Mouse (Mus musculus): ENCODE results near the gene Ifnab. TPM values are rescaled to one million over a fixed set of nuclear protein-coding genes. Genes with fewer than 3 reads are reported as not detected.

Gene Ifnab
- polyA plus RNA-seq, 1 experiment: not detected

- no peak within 1 kb of the TSS for H3K4me3 ChIP-seq (ENCODE audit: insufficient read depth, low read length)
- no peak within 1 kb of the TSS for H3K27ac ChIP-seq (ENCODE audit: insufficient read depth, low read depth, low read length)
- H3K4me1 ChIP-seq (ENCODE audit: control insufficient read depth, insufficient read depth, low read length): no peaks in the 10 kb centered on the region
- TF ChIP-seq POLR2A (IDR thresholded peaks at IDR 0.05; ENCODE audit: borderline replicate concordance, low read depth, low read length) (no peak), CTCF (IDR thresholded peaks at IDR 0.05; ENCODE audit: low read depth, low read length) (no peak)
These were observed 7.3 kb downstream of the Ifnab start, which contains the start of gene Ifna2 for GRCm38 (mm10) chr4:88683812-88684211. Gene Ifna2 (minus strand): TSS chr4:88683912.

- Histone ChIP-seq H3K4me3 (ENCODE audit: insufficient read depth, low read length) (no peak overlapping the region), H3K27ac (ENCODE audit: insufficient read depth, low read depth, low read length) (no peak overlapping the region), H3K4me1 (ENCODE audit: control insufficient read depth, insufficient read depth, low read length) (no peaks in the 10 kb centered on the region)
- TF ChIP-seq POLR2A (IDR thresholded peaks at IDR 0.05; ENCODE audit: borderline replicate concordance, low read depth, low read length) (no peak), CTCF (IDR thresholded peaks at IDR 0.05; ENCODE audit: low read depth, low read length) (no peak)
These were observed 9.8 kb downstream of the Ifnab start for GRCm38 (mm10) chr4:88681353-88681752.

GRCm38 (mm10) chr4:88680362-88680761 lies 10.8 kb downstream of the Ifnab start:
- TF ChIP-seq CTCF (IDR thresholded peaks at IDR 0.05; ENCODE audit: low read depth, low read length): no peak
- H3K4me3 ChIP-seq (ENCODE audit: insufficient read depth, low read length): no peak overlapping the region
- H3K27ac ChIP-seq (ENCODE audit: insufficient read depth, low read depth, low read length): no peak overlapping the region
- H3K4me1 ChIP-seq (ENCODE audit: control insufficient read depth, insufficient read depth, low read length): no peaks in the 10 kb centered on the region

- Histone ChIP-seq H3K4me1 (ENCODE audit: control insufficient read depth, insufficient read depth, low read length) (no peaks in the 10 kb centered on the region), H3K27ac (ENCODE audit: insufficient read depth, low read depth, low read length) (no peak within 1 kb of the TSS), H3K4me3 (ENCODE audit: insufficient read depth, low read length) (no peak within 1 kb of the TSS)
- TF ChIP-seq POLR2A (IDR thresholded peaks at IDR 0.05; ENCODE audit: borderline replicate concordance, low read depth, low read length) (no peak), CTCF (IDR thresholded peaks at IDR 0.05; ENCODE audit: low read depth, low read length) (no peak)
These were observed 14.3 kb downstream of the Ifnab start, which contains the start of gene Ifna16 for GRCm38 (mm10) chr4:88676824-88677223. Gene Ifna16 (minus strand): TSS chr4:88676924.

- no peak overlapping the region for H3K27ac ChIP-seq (ENCODE audit: insufficient read depth, low read depth, low read length)
- H3K4me1 ChIP-seq (ENCODE audit: control insufficient read depth, insufficient read depth, low read length): no peaks in the 10 kb centered on the region
- no peak for TF ChIP-seq CTCF (IDR thresholded peaks at IDR 0.05; ENCODE audit: low read depth, low read length)
- TF ChIP-seq POLR2A (IDR thresholded peaks at IDR 0.05; ENCODE audit: borderline replicate concordance, low read depth, low read length): no peak
These were observed 35.7 kb downstream of the Ifnab start for GRCm38 (mm10) chr4:88655461-88655860.

GRCm38 (mm10) chr4:88653644-88654043 lies 37.5 kb downstream of the Ifnab start:
- H3K4me3 ChIP-seq (ENCODE audit: insufficient read depth, low read length): no peak overlapping the region
- H3K4me1 ChIP-seq (ENCODE audit: control insufficient read depth, insufficient read depth, low read length): no peaks in the 10 kb centered on the region
- TF ChIP-seq POLR2A (IDR thresholded peaks at IDR 0.05; ENCODE audit: borderline replicate concordance, low read depth, low read length) (no peak), CTCF (IDR thresholded peaks at IDR 0.05; ENCODE audit: low read depth, low read length) (no peak)
- H3K27ac ChIP-seq (ENCODE audit: insufficient read depth, low read depth, low read length): no peak overlapping the region

More at GRCm38 (mm10) chr4:88655461-88655860, 35.7 kb downstream of the Ifnab start:
- H3K4me3 ChIP-seq (ENCODE audit: insufficient read depth, low read length): no peak overlapping the region

GRCm38 (mm10) chr4:88644359-88644758 lies 46.8 kb downstream of the Ifnab start, which contains the start of gene Ifna13:
Gene Ifna13 (minus strand): TSS chr4:88644459.
- H3K4me3 ChIP-seq (ENCODE audit: insufficient read depth, low read length): no peak within 1 kb of the TSS
- H3K27ac ChIP-seq (ENCODE audit: insufficient read depth, low read depth, low read length): no peak within 1 kb of the TSS
- TF ChIP-seq POLR2A (IDR thresholded peaks at IDR 0.05; ENCODE audit: borderline replicate concordance, low read depth, low read length) (no peak), CTCF (IDR thresholded peaks at IDR 0.05; ENCODE audit: low read depth, low read length) (no peak)
- no peaks in the 10 kb centered on the region for H3K4me1 ChIP-seq (ENCODE audit: control insufficient read depth, insufficient read depth, low read length)

- no peaks in the 10 kb centered on the region for H3K4me1 ChIP-seq (ENCODE audit: control insufficient read depth, insufficient read depth, low read length)
- TF ChIP-seq CTCF (IDR thresholded peaks at IDR 0.05; ENCODE audit: low read depth, low read length) (no peak), POLR2A (IDR thresholded peaks at IDR 0.05; ENCODE audit: borderline replicate concordance, low read depth, low read length) (no peak)
These were observed 48.6 kb downstream of the Ifnab start for GRCm38 (mm10) chr4:88642526-88642925.

GRCm38 (mm10) chr4:88641077-88641831 lies 49.9 kb downstream of the Ifnab start:
- Histone ChIP-seq H3K4me3 (ENCODE audit: insufficient read depth, low read length) (peak overlapping the region; percentile 65), H3K27ac (ENCODE audit: insufficient read depth, low read depth, low read length) (no peak overlapping the region), H3K4me1 (ENCODE audit: control insufficient read depth, insufficient read depth, low read length) (no peaks in the 10 kb centered on the region)
- TF ChIP-seq POLR2A (IDR thresholded peaks at IDR 0.05; ENCODE audit: borderline replicate concordance, low read depth, low read length): no peak
- TF ChIP-seq CTCF (IDR thresholded peaks at IDR 0.05; ENCODE audit: low read depth, low read length): peak; percentile 100

More at GRCm38 (mm10) chr4:88642526-88642925, 48.6 kb downstream of the Ifnab start:
- Histone ChIP-seq H3K27ac (ENCODE audit: insufficient read depth, low read depth, low read length) (no peak overlapping the region), H3K4me3 (ENCODE audit: insufficient read depth, low read length) (no peak overlapping the region)

- TF ChIP-seq CTCF (IDR thresholded peaks at IDR 0.05; ENCODE audit: low read depth, low read length) (no peak), POLR2A (IDR thresholded peaks at IDR 0.05; ENCODE audit: borderline replicate concordance, low read depth, low read length) (no peak)
- Histone ChIP-seq H3K27ac (ENCODE audit: insufficient read depth, low read depth, low read length) (no peak overlapping the region), H3K4me3 (ENCODE audit: insufficient read depth, low read length) (peak overlapping the region; percentile 65), H3K4me1 (ENCODE audit: control insufficient read depth, insufficient read depth, low read length) (no peaks in the 10 kb centered on the region)
These were observed 50.5 kb downstream of the Ifnab start for GRCm38 (mm10) chr4:88640704-88641076.

Other genes with a start within 250 kb of the Ifnab start
- not detected in 2 replicates for gene Ifnb1, start 168.6 kb downstream of the Ifnab start, polyA plus RNA-seq (2012; ENCODE audit: insufficient read depth, insufficient read length, missing spikeins)
- not detected in 2 replicates for gene Ifna15, start 133.1 kb downstream of the Ifnab start, polyA plus RNA-seq (2012; ENCODE audit: insufficient read depth, insufficient read length, missing spikeins)
- not detected in 2 replicates for gene Ifna14, start 119.6 kb downstream of the Ifnab start, polyA plus RNA-seq (2012; ENCODE audit: insufficient read depth, insufficient read length, missing spikeins)
- gene Ifna9, start 99.0 kb downstream of the Ifnab start, polyA plus RNA-seq (2012; ENCODE audit: insufficient read depth, insufficient read length, missing spikeins): not detected in 2 replicates
- gene Ifna12, start 88.0 kb downstream of the Ifnab start, polyA plus RNA-seq (2012; ENCODE audit: insufficient read depth, insufficient read length, missing spikeins): not detected in 2 replicates
- gene C87499, start 56.9 kb downstream of the Ifnab start, polyA plus RNA-seq (2012; ENCODE audit: insufficient read depth, insufficient read length, missing spikeins): not detected in 2 replicates
- gene Ifna13, start 46.9 kb downstream of the Ifnab start, polyA plus RNA-seq (2012; ENCODE audit: insufficient read depth, insufficient read length, missing spikeins): not detected in 2 replicates
- not detected in 2 replicates for gene Ifna16, start 14.4 kb downstream of the Ifnab start, polyA plus RNA-seq (2012; ENCODE audit: insufficient read depth, insufficient read length, missing spikeins)
- not detected in 2 replicates for gene Ifna2, start 7.4 kb downstream of the Ifnab start, polyA plus RNA-seq (2012; ENCODE audit: insufficient read depth, insufficient read length, missing spikeins)
- gene Gm26566, start 30.4 kb upstream of the Ifnab start, polyA plus RNA-seq (2012; ENCODE audit: insufficient read depth, insufficient read length, missing spikeins): not detected in 2 replicates
- gene Klhl9, start 31.1 kb upstream of the Ifnab start, polyA plus RNA-seq (2012; ENCODE audit: insufficient read depth, insufficient read length, missing spikeins): 60.5 and 64.8 TPM in 2 replicates
- not detected in 2 replicates for gene Gm13271, start 63.5 kb upstream of the Ifnab start, polyA plus RNA-seq (2012; ENCODE audit: insufficient read depth, insufficient read length, missing spikeins)
- gene Gm13283, start 68.8 kb upstream of the Ifnab start, polyA plus RNA-seq (2012; ENCODE audit: insufficient read depth, insufficient read length, missing spikeins): not detected in 2 replicates
- gene Gm13290, start 82.5 kb upstream of the Ifnab start, polyA plus RNA-seq (2012; ENCODE audit: insufficient read depth, insufficient read length, missing spikeins): not detected in 2 replicates
- not detected in 2 replicates for gene Gm13289, start 85.6 kb upstream of the Ifnab start, polyA plus RNA-seq (2012; ENCODE audit: insufficient read depth, insufficient read length, missing spikeins)
- not detected in 2 replicates for gene Gm13272, start 88.5 kb upstream of the Ifnab start, polyA plus RNA-seq (2012; ENCODE audit: insufficient read depth, insufficient read length, missing spikeins)
- not detected in 2 replicates for gene Ifnz, start 90.8 kb upstream of the Ifnab start, polyA plus RNA-seq (2012; ENCODE audit: insufficient read depth, insufficient read length, missing spikeins)
- not detected in 2 replicates for gene Gm13276, start 94.3 kb upstream of the Ifnab start, polyA plus RNA-seq (2012; ENCODE audit: insufficient read depth, insufficient read length, missing spikeins)
- not detected in 2 replicates for gene Gm13277, start 97.3 kb upstream of the Ifnab start, polyA plus RNA-seq (2012; ENCODE audit: insufficient read depth, insufficient read length, missing spikeins)
- not detected in 2 replicates for gene Gm13278, start 100.2 kb upstream of the Ifnab start, polyA plus RNA-seq (2012; ENCODE audit: insufficient read depth, insufficient read length, missing spikeins)
- gene Gm13275, start 103.1 kb upstream of the Ifnab start, polyA plus RNA-seq (2012; ENCODE audit: insufficient read depth, insufficient read length, missing spikeins): not detected in 2 replicates
- gene Gm13279, start 106.0 kb upstream of the Ifnab start, polyA plus RNA-seq (2012; ENCODE audit: insufficient read depth, insufficient read length, missing spikeins): not detected in 2 replicates
- gene Gm13285, start 108.3 kb upstream of the Ifnab start, polyA plus RNA-seq (2012; ENCODE audit: insufficient read depth, insufficient read length, missing spikeins): not detected in 2 replicates
- gene Gm13287, start 111.9 kb upstream of the Ifnab start, polyA plus RNA-seq (2012; ENCODE audit: insufficient read depth, insufficient read length, missing spikeins): not detected in 2 replicates
- gene Gm13288, start 114.2 kb upstream of the Ifnab start, polyA plus RNA-seq (2012; ENCODE audit: insufficient read depth, insufficient read length, missing spikeins): not detected in 2 replicates
- gene Ifna7, start 124.9 kb upstream of the Ifnab start, polyA plus RNA-seq (2012; ENCODE audit: insufficient read depth, insufficient read length, missing spikeins): not detected in 2 replicates
- gene Ifna11, start 128.6 kb upstream of the Ifnab start, polyA plus RNA-seq (2012; ENCODE audit: insufficient read depth, insufficient read length, missing spikeins): not detected in 2 replicates
- not detected in 2 replicates for gene Ifna6, start 136.1 kb upstream of the Ifnab start, polyA plus RNA-seq (2012; ENCODE audit: insufficient read depth, insufficient read length, missing spikeins)
- gene Ifna5, start 144.2 kb upstream of the Ifnab start, polyA plus RNA-seq (2012; ENCODE audit: insufficient read depth, insufficient read length, missing spikeins): not detected in 2 replicates
- not detected in 2 replicates for gene Ifna4, start 150.5 kb upstream of the Ifnab start, polyA plus RNA-seq (2012; ENCODE audit: insufficient read depth, insufficient read length, missing spikeins)
- not detected in 2 replicates for gene Ifna1, start 158.7 kb upstream of the Ifnab start, polyA plus RNA-seq (2012; ENCODE audit: insufficient read depth, insufficient read length, missing spikeins)
- not detected in 2 replicates for gene Ifne, start 188.8 kb upstream of the Ifnab start, polyA plus RNA-seq (2012; ENCODE audit: insufficient read depth, insufficient read length, missing spikeins)